Mouse (Mus musculus) cerebellum, adult 18-20 months (tissue): Measurements from ENCODE around the gene Zbtb8os.

Experiments used
- DNase-seq, 2 experiments: peaks; one replicate each; pipeline ENCODE4 v3.0.0; 2021

Zbtb8os gene

DNA sequence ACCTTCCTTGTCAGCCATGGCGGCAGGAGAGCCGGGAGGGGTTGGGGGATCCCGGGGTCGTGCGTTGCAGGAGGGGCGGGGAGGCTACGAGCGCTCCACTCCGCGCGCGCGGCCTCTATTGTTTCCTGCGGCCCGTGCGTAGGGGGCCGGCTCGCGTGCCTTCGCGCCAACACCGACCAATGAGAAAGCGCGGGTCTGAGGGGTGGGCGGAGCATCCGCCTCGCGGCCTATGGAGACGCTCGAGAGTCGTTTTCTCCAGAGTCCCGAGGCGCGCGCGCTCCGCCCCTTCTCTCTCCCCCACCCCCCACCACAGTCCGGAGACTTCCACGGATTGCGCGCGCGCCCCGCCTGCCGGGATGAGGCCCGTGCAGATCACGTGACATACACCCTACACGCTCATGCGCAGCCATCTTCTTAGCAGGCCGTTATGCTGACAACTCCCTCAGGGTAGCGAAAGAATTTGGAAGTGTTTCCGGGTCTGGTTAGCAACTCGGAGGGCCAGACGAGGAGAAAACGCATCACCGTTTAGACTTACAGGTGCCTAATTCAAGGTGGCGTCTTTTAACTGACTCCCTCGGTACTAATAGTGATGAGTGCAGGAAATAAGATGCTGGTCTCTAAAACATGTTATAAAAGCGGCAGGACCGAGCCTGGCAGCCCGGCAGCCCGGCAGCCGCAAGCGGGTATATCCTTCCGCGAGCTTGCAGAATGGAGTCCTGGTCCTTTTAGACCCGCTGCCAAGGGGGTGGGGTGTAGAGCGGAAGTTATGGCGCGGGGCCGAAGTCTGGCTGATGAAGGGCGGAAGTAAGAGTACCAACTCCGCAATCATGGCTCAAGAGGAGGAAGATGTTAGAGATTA, at the start of gene Zbtb8os, which contains the start of gene Rbbp4:
Gene Zbtb8os (plus strand): TSS at position 480 of the 859 bp plus-strand sequence.
Gene Rbbp4 (minus strand): TSS at position 155 of the 859 bp plus-strand sequence.
- peak; percentile 97 for DNase-seq

DNA sequence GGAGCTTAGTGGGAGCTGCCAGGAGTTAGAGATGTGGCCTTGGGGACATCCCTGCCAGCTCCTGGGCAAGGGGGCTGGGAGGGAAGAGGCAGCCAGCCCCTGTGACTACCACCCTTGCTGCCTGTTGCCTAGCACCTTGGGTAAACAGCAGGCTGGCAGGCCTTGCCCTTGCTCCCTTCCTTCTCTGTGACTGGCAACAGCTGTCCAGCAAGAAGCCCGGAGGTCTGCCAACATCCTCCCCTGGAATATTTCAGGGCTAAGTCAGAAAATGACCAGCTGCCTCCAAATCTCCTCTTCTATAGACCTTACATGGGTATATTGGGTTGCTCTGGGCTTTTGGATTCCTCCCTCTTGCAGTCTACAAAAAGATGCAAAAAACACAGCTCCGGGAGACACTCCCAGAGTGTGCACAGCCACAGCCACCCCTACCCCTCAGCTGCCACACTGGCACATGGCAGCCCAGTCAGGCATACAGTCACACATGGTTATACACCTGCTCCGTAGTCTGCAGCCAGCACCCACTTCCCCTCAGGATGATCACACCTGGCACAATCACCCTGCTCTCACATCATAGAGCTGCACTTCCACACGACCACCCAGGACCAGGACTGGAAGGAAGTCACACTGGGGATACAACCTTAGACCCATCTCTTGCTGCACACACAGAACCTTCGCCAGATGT, 49.4 kb upstream of the Zbtb8os start:
- no peak for DNase-seq

DNA sequence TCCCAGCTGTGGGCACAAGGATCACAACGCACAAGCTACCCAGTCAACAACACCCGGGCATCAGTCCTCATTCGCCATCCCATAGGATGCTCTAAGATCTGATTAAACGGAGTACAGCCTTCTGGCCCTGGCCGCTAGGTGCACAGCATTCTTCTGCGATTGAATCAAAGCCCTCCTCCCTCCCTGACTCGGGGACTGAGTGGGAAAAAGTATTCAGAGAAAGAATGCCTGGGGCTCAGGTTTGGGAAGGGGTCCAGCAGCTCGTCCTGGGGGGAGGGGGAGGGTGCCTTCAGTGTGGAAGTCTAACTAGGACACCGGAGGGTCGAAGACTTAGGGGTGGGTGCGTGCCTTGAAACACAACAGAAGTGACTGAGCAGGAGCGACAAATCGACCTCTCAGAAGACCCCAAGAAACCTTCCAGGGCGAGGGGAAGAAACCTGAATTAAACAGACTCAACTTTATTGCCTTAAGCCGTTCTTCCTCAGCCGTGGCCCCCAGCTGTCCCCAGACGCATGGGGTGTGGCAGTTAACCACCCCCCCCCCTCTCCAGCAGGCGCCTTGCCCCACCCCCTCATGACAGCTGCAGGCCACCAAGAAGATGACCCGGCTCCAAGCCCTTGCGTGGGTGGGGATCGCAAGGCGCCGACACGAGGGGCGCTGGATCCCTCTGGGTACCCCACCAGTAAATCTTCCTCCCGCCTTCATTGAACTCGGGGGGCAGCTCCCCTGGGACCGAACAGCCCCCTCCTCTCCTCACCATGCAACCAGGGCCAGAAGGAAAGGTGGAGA, 48.6 kb upstream of the Zbtb8os start:
- no peak for DNase-seq

DNA sequence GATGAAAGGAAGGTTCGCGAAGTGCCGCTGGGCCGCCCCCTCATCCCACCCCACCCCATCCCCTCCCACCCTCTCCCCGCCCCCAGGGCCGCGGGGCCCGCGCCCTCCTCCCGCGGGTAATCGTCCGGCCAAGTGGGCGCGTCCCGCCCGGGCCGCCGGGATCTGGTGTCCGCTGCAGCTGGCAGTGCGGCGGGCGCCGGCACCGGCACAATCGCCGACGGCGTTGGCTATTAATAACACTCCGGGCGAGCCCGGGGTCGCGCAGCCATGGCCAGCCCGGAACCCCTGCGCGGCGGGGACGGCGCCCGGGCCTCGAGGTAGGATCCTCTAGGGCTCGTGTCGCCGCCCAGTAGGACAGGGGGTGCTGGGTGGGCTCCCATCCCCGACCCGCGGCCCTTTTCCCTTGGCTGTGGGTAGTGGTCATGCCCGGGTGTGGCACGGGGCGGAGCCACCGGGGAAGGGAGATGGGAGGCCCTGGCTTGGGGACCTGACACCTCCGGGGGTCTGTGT, 48.0 kb upstream of the Zbtb8os start, which contains the start of gene Sync:
Gene Sync (plus strand): TSS at position 146 of the 510 bp plus-strand sequence.
- no peak for DNase-seq

DNA sequence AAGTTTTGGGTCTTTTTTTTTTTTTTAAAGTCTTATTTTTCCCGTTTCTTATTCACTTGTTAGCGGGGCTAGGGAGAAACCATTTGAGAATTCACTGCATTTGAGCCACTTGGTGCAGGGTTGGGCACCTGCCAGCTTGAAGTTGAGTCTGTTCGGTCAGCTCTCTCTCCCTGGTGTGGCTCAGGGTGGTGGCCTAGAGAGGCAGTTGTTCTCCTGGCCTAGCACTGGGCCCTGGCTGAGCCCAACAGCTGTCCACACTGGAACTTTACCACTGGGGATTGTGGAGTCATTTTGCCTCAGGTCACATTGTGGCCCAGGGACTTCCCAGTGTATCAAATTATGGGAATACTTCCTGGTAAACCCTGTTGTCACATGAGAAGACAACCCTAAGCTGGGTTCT, 47.4 kb upstream of the Zbtb8os start:
- DNase-seq, result no peak

DNA sequence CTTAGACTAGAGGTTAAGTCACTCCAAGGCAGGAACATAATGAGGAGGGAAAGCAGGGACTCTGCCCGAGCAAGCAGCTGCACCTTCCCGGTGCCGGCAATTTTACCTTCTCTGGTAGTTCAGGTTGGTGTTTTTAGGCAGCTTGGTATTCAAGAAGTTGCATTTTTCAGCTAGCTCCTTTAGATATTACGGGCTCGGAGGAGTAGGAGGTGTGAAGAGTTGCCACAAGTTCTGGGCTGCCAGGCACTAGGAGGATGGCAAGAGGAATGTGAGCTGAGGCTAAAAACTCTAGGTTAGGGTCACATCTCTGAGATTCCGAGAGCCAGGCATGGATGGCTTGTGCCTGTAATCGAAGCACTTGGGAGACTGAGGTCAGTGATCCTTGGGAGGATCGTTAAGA, 45.8 kb upstream of the Zbtb8os start:
- DNase-seq, result no peak

DNA sequence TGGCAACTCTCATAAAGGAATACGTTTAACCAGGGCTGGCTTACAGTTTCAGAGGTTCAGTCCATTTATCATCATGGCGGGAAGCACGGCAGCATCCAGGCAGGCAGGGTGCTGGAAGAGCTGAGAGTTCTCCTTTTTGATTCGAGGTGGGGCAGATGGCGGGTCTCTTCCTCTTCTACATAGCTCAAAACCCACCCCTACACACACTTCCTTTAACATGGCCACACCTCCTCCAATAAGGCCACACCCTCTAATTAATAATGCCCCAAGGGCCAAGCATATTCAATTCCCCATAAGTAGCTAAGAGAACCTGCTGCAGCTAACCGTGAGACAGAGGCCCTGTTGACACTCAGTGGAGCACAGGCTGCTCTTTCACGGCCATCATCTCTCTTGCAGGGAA, 42.7 kb upstream of the Zbtb8os start:
- no peak for DNase-seq

DNA sequence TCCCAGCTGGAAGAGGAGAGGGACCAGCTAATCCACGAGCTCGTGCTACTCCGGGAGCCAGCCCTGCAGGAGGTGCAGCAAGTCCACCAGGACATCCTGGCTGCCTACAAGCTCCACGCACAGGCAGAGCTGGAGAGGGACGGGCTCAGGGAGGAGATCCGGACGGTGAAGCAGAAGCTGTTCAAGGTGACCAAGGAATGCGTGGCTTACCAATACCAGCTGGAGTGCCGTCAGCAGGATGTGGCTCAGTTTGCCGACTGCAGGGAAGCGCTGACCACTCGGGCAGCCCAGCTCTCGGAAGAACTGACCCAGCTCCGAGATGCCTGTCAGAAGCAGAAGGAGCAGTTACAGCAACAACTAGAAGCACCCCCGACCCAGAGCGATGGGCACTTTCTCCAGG, 41.8 kb upstream of the Zbtb8os start:
- DNase-seq, result no peak

DNA sequence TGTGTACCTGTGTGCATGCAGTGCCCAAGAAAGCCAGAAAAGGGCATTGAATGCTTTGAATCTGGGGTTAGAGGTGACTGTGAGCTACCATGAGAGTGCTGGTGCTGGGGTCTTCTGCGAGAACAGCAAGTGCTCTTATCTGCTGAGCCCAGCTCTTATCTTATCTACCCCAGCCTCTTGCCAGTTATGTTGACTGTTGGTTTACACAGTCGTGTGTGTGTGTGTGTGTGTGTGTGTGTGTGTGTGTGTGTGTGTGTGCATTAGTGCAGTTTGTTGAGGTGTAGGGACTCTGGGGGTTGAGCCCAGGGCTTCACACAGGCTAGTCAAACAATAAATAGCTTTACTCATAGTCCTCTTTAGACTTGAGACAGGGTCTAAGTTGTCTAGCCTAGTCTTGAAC, 40.3 kb upstream of the Zbtb8os start:
- DNase-seq, result no peak

DNA sequence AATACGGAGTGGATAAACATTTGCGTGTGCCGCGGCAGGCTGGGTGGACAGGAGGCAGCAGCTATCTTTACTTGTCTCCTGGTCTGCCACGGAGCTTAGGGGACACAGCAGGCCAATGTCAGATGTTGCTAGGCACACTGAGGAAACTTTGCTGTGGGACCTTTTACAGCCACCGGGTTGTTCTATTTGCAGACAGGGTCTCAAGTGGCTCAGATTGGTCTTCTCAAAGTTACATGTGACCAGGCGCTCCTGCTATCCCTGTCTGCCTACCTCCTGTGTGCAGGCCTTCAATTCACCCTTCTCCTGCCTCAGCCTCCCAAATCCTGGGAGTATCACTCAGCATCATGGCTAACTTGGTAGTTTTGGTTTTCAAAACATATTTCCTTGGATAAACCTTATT, 39.4 kb upstream of the Zbtb8os start:
- DNase-seq, result no peak

DNA sequence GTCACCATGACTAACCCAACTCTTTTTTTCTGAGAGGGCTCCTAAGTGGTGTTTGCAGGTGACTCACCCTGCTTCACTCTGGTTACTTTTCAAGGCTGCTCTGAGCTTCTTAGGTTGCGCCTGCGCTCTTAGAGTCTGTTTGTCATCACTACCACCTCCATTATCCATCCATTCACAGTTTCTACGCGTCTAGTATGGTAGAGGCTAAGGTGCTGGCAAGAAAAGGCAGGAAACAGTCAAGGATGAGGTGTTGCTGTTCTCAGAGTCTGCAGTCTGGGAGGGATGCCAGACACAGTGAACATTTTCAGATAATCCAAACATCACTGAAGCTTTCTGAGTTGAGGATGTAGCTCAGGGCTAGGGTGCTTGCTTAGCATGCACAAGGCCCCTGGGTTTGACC, 37.8 kb upstream of the Zbtb8os start:
- DNase-seq, result no peak

DNA sequence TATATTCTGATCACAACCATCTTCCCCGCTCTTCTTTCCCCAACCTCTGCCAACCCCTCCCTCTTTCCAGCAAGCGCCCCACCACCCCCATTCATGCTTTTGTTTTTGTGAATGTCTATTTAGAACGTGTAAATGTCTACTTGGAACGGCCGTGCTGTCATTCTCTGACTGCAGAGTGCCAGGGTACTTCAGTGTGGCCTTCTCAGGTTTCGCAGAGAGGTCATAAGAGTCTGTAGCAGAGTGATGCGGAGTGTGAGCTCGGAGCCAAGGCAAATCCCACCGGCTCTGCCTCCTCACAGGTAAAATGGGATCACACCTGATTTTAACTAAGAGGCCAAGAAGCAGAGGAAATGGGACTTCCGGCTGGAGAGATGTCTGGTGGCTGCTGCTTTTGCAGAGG, 36.4 kb upstream of the Zbtb8os start:
- no peak for DNase-seq

DNA sequence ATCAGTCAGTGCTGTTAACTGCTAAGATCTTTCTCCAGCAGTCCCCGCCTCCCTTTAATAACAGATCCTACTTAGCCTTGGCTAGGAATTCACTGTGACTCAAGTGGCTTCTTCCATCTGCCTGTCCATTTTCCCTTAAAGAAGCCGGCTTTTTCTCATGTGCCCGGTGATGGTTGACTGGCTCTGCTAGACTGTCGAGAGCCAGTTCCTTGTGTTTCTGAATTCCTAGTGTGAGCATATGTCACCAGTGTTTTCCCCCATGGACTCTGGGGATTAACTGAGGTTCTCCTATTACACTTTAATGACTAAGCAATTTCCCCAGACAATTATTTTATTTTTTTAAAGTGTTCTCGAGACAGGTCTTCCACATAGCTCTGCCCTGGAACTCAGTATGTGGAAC, 32.1 kb upstream of the Zbtb8os start:
- no peak for DNase-seq

DNA sequence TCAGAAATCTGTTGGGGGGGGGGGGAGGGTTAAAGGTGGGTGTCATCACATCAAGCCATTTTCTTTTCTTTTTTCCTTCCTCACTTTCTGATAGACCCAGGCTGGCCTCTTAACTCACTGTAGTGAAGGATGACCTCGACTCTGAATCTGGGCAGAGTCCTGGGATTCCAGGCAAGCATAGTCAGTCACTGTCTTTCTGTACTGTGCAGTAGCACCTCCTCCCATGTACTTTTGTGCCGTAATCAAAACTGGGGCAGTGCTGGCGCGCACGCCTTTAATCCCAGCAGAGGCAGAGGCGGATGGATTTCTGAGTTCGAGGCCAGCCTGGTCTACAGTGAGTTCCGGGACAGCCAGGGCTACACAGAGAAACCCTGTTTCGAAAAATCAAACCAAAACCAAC, 31.7 kb upstream of the Zbtb8os start:
- DNase-seq, result no peak

DNA sequence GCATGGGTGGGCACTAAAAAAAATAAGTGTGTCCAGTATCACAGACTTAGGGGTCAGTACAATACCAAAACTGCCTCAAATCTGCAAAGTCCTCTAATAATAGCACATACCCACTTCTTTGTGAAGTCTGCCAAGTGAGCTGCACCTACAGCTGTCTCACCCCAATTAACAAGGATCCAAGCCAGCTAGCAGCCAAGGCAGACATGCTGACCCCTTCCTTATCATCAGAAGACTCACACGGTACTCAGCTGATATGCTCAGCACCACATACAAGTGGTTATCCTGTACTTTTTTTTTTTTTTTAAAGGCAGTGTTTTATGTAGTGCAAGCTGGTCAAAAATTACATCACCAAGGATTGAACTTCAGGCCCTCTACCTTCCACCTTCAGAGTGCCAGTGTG, 31.2 kb upstream of the Zbtb8os start:
- DNase-seq, result no peak

DNA sequence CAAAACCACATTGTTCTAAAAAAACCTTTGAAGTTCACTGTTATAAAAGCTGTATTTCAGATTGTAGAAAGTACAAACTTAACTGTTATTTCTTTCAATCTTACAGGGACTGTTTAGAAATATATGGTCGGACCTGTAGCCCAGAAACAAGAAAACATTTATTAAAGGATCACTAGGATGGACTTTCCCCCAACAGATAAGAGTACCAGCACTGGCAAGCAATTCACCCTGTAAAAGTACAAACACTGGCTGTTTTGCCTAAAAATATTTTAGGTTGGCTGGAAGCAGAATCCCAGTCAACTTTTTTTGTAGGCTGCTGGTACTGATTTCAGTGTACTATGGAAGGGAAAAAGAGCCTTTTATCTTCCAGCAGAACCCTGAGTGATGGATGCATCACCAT, 27.6 kb upstream of the Zbtb8os start:
- no peak for DNase-seq

DNA sequence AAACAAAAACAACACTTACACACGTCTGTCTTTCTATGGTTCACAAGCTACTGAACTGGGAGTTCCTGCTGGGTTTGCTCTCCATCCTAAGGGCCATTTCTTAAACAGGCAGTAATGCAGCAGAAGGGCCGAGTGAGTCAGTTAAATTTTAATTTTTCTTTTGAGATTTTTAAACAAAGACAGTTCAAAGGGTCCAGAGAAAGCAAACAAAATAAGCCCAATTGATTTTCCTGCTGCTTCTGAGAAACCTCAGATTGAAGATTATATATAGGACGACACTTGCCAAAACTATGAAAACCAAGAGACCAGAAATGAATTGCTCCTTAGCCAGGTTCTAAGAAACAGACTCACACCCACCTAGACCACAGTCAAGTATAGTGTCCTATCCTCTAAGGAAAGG, 21.6 kb upstream of the Zbtb8os start:
- DNase-seq, result no peak

DNA sequence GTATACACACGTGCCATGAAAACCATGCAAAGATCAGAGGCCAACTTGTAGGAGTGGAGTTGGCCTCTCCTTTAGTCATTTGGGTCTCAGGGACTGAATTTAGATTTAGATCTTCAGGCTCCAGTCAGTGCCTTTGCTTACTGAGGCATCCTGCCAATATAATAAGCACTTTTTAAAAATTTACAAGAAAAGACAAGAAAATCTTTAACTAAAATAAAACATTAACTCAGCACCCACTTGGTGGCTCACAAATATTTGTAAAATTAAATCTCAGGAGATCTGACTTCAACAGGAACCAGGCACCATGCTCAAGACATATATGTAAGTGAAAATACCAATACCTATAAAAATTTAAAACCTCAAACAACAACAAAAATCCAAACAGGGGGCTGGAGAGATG, 14.6 kb upstream of the Zbtb8os start:
- DNase-seq, result no peak

DNA sequence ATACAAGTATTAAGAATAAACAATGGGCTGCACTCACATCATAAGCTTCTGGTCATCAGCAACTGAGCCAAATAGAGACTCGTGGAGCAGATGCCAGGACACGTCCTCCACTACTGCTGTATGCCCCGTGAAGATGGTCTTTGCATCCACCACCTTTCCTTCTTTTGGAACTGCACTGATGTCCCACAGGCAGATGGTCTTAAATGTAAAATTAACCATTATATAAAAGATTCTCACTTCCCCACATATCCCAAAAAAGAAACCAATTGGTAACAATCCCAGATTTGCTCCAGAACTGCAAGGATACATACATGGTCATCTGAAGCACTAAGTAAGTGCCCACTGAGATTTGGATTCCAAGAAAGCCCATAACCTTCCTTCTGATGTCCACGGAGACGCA, 13.5 kb upstream of the Zbtb8os start:
- no peak for DNase-seq

DNA sequence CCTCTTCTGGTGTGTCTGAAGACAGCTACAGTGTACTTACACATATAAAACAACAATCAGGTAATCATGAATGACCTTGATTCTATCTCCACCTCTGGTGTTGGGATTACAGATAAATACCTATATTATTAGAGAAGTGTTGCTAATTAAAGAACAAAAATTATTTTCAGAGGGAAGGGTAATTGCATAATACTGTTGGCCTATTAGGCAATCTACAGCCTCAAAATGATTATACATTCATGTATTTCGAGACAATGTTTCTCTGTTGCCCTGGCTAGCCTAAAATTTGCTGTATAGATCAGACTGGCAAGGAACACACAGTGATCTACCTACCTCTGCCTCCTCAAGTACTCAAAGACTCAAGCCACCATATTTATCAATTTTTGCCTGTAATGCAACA, 12.0 kb upstream of the Zbtb8os start:
- no peak for DNase-seq

DNA sequence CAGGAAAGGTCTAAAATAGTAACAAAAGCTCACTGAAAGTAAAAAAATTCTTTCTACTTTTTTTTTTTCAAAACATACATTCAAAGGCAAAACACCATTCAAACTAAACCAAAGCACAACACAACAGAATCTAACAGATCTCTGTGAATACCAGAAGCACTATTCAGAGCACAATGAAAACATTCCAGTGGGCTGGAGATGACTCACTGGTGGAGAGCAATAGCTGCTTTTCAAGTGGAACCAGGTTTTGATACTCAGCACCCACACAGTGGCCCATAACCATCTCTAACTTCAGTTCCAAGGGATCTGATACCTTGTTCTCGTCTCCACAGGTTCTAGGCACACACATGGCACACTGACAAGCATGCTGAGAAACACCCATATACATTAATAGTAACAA, 10.7 kb upstream of the Zbtb8os start:
- no peak for DNase-seq

DNA sequence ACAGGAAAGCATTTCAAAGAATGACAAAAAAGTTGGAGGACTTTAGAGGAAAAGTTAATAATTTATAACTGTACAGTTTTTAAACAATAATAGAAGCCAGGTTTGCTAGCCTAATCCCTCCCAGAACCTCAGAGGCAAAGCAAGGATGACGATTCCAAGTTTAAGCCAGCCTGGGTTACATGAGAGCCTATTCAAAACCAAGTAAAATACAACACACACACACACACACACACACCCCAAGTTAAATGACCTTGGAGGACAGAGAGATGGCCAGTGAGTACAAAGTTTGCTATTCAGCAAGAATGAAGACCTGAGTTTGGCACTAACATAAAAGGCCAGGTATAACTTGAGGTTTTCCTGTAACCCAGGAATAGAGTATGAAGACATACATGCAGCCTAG, 9.3 kb upstream of the Zbtb8os start:
- no peak for DNase-seq

DNA sequence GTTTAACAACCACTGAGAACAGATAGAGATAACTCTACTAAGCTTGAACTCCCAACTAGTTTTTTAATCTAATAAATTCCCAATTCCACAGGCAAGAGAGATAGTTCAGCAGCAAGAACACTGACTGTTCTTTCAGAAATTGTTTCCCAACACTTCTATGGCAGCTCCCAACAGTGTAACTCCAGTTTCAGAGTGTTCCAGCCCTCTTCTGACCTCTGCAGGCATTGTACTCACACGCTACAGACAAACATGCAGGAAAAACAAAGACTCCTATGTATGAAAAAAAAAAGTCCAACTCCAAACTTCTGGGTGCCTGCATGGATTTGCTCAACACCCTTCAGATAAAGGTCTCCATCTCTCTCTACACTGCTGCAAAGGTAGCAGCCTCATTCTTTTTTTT, 2.6 kb upstream of the Zbtb8os start:
- no peak for DNase-seq
